Mouse (Mus musculus) bone marrow, adult 2 months (tissue): ENCODE data around the gene Mpo.

ENCODE experiments used
- CTCF ChIP-seq: fragments of 200-500 bp; IDR thresholded peaks from 2 replicates; pipeline ENCODE4 v1.5.1; 2011; ENCODE audit warnings: low read length, control low read depth; ENCODE audit not compliant: control insufficient read depth, insufficient read depth
- POLR2A ChIP-seq: fragments of 200-500 bp; IDR thresholded peaks from 2 replicates; pipeline ENCODE4 v1.6.1; 2011; ENCODE audit warnings: low read depth, mild to moderate bottlenecking, control low read depth, low read length, borderline replicate concordance; ENCODE audit not compliant: control insufficient read depth

DNA sequence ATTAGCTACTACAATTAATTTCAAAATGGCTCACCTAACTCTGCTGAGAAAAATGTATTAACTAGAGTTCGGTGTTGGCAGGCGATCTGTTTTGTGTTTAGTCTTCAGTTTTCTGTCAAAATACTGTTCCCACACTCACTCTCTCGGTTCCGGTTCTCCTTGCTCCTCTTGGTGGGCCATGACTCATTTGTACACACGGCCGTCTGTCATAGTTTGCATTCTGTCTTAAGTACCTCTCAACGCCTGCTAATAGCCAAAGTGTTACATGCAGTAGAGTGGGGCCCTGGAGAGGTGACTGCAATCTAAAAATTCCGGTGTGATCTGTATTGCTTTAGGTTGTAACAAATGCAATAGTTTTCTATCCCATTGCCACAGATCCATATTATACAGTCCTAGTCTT is 47.3 kb downstream of the Mpo start:
- TF ChIP-seq CTCF (no peak), POLR2A (no peak)
